Mouse (Mus musculus): ENCODE data around the gene Sumf1. TPM values are rescaled to one million over a fixed set of nuclear protein-coding genes. Genes with fewer than 3 reads are reported as not detected.

Gene Sumf1
- total RNA-seq, 2 experiments from 2014 or later, result 10.4 to 12.4 TPM

DNA sequence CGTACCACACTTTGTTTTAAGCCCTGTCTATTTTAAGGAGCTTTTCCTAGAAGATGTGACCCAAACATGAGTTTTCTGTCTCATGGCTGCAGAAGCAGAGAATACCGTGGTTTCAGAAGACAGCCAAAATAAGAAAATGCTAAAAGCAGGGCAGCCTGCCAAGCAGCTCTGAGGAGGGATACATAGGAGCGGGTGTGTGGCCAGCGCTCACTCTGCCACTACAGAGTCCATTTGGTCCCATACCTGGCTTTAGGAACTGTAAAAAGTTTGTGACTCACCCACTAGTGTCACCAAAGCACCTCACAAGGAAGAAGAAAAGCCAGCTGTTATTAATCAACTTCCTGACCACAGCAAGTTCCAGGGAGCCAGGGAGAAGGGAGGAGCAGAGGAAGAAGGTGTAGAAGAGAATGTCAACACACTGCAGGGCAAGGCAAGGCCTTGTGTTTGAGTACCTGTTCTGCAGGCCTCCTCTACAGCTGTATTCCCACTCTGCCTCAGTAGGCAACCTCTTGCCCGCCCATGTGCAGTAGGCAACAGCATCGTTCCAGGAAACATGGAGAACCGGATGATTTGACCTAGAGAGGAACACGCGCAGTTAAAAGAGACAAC is 32.6 kb downstream of the Sumf1 start:
- intact Hi-C loops (cut with DNase I), result no loop called here
- DNase-seq, result peak; percentile 29

- intact Hi-C loops (cut with DNase I), result no loop called here
- DNase-seq, result peak; percentile 3
These were observed 33.3 kb downstream of the Sumf1 start for GRCm38 (mm10) chr6:108152081-108152480.

DNA sequence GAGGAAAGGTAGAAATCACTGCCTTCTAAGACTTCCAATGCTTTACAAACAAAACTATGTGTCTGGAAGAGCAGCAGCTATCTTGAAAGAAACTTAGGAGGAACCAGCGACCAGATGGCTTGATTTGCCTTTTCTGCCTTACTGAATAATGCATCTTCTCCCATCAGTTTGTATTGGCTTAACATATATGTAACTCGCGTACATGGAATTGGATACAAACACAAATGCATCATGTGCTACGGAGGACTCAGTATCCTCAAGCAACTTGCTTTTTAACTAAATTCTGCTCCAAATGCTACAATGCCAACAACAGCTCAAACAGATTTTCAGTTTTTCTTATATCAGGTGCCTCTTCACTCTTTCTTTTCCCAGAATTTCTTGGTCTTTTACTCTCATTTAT is 36.1 kb downstream of the Sumf1 start:
- intact Hi-C loops (cut with DNase I), result no loop called here
- no peak for DNase-seq

- intact Hi-C loops (cut with DNase I), result no loop called here
- DNase-seq, result no peak
These were observed 36.9 kb downstream of the Sumf1 start for GRCm38 (mm10) chr6:108148435-108148834.

DNA sequence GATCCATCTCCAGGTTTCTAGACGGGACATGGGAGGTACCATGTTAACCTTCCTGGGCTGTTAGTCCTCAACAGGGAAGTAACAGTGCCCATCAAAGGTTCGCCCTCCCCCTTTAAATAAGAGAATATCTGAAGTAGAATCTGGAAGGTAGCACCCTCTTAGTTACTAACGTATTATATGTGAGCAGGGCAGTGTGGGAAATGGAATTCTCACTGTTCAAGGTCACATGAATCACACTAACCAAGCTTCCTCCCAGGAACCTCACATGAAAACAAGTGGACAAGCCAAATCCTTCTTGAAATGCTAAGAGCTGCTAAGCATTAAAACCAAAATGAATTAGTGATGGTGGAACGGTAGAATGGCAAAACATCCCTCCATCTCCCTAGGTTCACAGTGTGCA is 38.7 kb downstream of the Sumf1 start:
- no peak for DNase-seq
- intact Hi-C loops (cut with DNase I), result no loop called here

DNA sequence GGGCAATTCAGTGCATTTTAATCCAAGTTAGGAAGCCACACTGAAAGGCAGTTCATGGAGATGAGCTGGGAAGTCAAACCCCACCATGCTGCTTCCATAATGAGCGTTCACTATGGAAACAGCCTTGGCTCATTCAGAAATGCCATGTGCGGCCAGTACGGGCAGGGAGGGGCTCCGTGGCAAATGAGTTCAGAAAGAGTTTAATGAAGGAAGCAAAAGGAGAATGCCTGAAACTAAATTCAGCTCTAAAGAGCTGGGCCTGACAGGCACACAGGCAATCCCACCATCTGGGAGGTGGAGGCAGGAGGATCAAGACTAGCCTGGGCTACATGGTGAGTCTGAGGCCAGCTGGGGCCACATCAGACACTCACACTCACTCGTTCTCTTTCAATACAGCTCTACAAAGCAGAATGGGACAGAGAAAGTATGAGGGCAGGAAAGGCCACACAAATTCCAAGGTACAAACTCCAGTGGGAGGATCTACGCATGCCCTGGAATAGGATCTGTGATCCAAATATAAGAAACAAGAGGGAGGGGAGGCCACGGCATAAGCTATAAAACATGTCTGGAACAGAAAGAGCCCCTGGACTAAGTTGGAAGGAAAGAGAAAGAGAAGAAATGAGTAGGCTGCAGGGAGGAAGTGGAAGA is 39.3 kb downstream of the Sumf1 start:
- DNase-seq, result peak; percentile 62

GRCm38 (mm10) chr6:108145241-108145640 is 40.1 kb downstream of the Sumf1 start:
- intact Hi-C loops (cut with DNase I), result no loop called here

More for the DNA sequence above, 39.3 kb downstream of the Sumf1 start:
- intact Hi-C loops (cut with DNase I), result no loop called here

DNA sequence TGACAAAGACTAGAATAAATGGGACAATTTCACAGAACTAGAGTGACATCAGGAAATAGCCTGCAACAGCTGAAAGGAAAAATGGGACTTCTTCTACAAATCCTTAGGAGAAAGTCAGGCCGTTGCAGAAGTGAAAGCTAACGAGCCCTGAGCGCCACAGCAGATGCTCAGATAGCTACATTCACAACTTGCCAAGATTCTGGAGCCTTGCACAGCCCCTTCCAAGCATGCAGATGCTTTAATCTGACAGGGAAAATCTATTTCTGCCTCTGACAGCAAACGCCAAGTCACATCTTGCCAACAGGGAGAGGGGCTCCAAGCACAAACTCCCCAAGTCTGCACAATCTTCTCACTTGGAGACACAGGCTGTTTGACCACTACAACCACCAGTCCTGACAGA is 42.6 kb downstream of the Sumf1 start:
- intact Hi-C loops (cut with DNase I), result no loop called here
- DNase-seq, result peak; percentile 48

More at GRCm38 (mm10) chr6:108145241-108145640, 40.1 kb downstream of the Sumf1 start:
- DNase-seq, result no peak

DNA sequence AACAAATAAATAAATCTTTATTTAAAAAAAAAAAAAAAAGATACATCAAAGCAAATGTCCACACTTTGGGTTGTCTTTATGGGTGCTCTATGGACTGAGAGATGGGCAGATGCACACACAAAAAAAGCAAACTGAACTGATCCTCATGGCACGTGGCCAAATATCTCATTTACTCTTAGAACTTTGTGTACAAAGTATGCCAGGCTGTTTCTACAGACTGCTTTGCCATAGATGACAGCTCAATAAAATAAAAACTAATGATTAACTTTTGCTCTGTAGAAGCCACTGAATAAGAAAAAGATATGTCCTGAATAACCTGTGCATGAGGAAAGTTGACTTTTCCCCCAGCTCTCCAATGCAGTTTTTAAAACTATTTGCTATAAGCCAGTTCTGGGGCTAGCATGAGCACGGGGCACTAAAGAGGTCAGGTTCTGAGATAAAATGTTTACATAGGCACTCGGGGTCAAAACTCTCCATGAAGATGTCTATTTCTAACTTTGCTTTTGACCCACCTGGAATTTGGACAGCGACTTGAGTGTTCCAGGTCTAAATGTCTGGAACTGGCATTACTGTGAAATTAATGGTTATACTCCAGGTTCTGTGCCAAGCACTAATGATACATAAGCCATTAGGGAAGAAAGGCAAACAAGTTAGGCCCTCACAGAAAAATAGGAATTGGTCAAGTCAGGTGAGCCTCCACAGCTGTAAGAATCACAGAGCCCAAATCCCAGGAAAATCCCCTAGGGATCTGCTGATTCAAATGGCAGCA is 44.5 kb downstream of the Sumf1 start:
- intact Hi-C loops (cut with DNase I), result no loop called here

DNA sequence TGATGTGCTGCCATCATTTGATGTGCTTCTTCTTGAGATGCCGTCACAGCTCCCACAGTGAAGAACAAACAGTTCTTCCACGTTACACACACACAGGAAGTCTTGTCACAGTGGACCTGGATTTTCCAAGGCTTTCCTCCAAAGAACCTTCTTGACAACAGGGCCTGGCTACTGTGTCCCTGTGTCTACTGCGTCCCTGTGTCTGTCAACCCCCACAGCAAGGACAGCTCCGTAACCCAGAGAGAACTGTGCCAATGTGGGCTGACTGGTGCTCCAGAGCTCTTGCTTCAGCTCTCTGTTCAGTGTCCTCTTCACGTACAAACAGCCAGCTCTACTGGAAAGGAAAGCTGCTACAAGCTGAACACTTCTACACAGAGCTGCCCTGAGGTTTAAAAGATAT is 48.4 kb downstream of the Sumf1 start:
- intact Hi-C loops (cut with DNase I), result no loop called here
- no peak for DNase-seq

More for the DNA sequence above, 44.5 kb downstream of the Sumf1 start:
- DNase-seq, result no peak

- DNase-seq, result no peak
- intact Hi-C loops (cut with DNase I), result no loop called here
These were observed 49.1 kb downstream of the Sumf1 start for GRCm38 (mm10) chr6:108136286-108136685.

DNA sequence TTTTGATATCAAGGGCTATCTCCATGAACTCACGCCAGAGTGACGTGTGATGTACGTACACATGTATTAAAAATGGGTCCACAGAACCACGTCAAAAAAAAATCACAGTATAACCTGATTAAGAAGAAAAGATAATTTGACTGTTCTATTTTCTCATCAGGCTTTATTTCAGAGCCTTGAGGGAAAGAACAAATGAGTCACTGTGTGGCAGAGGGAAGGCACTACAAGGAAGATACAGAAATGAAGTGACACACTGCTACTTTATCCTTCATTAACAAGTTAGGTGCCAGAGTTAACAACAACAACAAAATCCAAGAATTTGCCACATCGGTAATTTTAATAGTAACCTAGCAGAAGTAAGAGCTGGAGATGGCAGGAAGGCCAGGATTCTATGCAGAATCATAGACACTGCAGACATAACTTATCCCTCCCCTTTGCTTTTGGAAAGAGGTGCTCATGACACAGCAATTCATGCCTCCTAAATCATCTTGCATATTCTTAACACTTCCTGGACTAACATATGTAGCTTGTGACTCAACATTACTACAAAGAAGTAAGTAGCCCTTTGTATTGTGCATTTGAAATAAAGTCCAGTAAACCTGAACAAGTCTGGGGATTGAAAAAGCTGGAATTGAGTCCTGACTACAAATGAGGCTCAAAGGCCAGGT is 53.0 kb downstream of the Sumf1 start:
- intact Hi-C loops (cut with DNase I), result no loop called here
- DNase-seq, result no peak

DNA sequence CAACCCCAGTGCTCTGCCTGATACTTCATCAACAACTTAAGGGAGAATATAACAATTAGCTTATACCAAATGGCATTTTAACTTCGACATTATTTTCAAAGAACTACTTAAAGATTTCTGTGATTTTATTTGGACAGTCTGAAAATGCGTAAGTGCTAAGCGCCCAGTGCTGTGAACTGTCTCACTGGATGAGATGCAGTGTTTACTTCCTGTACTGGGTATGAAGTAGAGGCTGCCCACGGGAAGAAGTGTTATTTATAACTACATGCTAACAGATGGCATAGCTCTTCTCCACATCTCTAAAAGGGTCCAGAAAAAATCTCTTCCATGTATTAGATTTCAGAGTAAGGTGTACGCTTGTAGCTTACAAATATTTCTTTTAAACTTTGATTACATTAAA is 54.7 kb downstream of the Sumf1 start:
- DNase-seq, result no peak
- intact Hi-C loops (cut with DNase I), result no loop called here

DNA sequence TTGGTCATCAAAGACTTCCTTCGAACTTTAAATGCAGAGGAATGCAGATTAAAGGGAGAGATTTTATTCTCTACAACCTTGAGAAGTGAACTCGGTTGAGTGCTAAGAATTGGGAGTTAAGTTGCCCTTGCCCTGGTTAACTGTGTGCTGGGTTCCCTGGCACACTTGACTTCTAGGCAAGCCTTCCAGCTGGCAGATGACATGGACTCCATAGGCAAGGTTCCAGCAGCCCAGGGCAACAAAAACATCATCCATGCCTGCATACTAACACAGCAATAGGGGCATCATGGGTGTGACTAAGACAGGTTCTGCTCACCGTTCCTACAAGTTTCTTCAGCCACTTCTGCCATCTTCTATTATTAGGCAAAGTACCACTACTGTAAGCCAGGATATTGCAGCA is 58.8 kb downstream of the Sumf1 start:
- intact Hi-C loops (cut with DNase I), result no loop called here
- DNase-seq, result peak; percentile 24

- intact Hi-C loops (cut with DNase I), result no loop called here
- no peak for DNase-seq
These were observed 59.9 kb downstream of the Sumf1 start for GRCm38 (mm10) chr6:108125474-108125873.

GRCm38 (mm10) chr6:108117881-108118280 is 67.5 kb downstream of the Sumf1 start:
- no peak for DNase-seq
- intact Hi-C loops (cut with DNase I), result no loop called here

- no peak for DNase-seq
- intact Hi-C loops (cut with DNase I), result no loop called here
These were observed 70.4 kb downstream of the Sumf1 start for GRCm38 (mm10) chr6:108114971-108115370.

- no peak for DNase-seq
- intact Hi-C loops (cut with DNase I), result no loop called here
These were observed 73.7 kb downstream of the Sumf1 start for GRCm38 (mm10) chr6:108111693-108112092.

- DNase-seq, result no peak
- intact Hi-C loops (cut with DNase I), result no loop called here
These were observed 75.0 kb downstream of the Sumf1 start for GRCm38 (mm10) chr6:108110336-108110735.

GRCm38 (mm10) chr6:108107376-108107775 is 78.0 kb downstream of the Sumf1 start:
- no peak for DNase-seq
- intact Hi-C loops (cut with DNase I), result no loop called here

All from left cerebral cortex, postnatal 4 days (tissue).